Mouse (Mus musculus): ENCODE data around the gene Papln.

DNA sequence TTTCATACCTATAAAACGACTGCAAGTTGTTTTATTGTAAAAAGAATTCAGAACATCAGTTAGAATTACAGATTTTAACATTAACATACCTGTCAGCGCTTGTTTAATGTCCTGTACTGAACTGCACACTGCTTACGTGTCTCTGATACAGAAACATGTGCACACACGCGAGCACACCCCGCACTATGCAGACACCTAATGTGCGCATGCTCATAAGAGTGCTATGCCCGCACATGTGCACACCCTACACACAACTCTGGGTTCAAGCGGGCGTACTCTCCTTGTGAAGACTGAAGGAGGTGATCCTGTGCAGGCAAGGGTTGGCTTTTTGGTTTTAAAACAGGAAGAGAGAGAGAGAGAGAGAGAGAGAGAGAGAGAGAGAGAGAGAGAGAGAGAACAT, 1.1 kb downstream of the Papln start:
- TF ChIP-seq POLR2A (IDR thresholded peaks at IDR 0.05; ENCODE audit: control insufficient read depth in 1 of 2, insufficient read depth in 1 of 2, low read depth in 1 of 2, low read length in 2 of 2, poor library complexity in 1 of 2) (no peak), CTCF (IDR thresholded peaks at IDR 0.05 in 2 of 3, conservative IDR thresholded peaks at IDR 0.05 in 1 of 3; ENCODE audit: control insufficient read depth in 1 of 3, insufficient read depth in 1 of 3, low read depth in 2 of 3, low read length in 3 of 3, poor library complexity in 1 of 3, severe bottlenecking in 1 of 3) (no peak), CHD1 (IDR thresholded peaks at IDR 0.05; ENCODE audit: low read depth, low read length) (no peak), NELFE (IDR thresholded peaks at IDR 0.05; ENCODE audit: low read depth, low read length) (no peak)

Measured in MEL (cell line).